Mouse (Mus musculus) frontal cortex, adult (tissue): ENCODE data around the gene Gmpr.
"Not testable (repeated sequence)": the region's sequence is repeated elsewhere in the genome, so short reads cannot be mapped to it uniquely, and the experiment has no call there.

Experiments
- ATAC-seq: cut with Nextera tagmentation; 2 replicates; pipeline ENCODE4 v1.9.2; 2017; ENCODE audit warnings: mild to moderate bottlenecking, moderate library complexity, mixed read lengths; ENCODE audit not compliant: low TSS enrichment

Gene Gmpr

DNA sequence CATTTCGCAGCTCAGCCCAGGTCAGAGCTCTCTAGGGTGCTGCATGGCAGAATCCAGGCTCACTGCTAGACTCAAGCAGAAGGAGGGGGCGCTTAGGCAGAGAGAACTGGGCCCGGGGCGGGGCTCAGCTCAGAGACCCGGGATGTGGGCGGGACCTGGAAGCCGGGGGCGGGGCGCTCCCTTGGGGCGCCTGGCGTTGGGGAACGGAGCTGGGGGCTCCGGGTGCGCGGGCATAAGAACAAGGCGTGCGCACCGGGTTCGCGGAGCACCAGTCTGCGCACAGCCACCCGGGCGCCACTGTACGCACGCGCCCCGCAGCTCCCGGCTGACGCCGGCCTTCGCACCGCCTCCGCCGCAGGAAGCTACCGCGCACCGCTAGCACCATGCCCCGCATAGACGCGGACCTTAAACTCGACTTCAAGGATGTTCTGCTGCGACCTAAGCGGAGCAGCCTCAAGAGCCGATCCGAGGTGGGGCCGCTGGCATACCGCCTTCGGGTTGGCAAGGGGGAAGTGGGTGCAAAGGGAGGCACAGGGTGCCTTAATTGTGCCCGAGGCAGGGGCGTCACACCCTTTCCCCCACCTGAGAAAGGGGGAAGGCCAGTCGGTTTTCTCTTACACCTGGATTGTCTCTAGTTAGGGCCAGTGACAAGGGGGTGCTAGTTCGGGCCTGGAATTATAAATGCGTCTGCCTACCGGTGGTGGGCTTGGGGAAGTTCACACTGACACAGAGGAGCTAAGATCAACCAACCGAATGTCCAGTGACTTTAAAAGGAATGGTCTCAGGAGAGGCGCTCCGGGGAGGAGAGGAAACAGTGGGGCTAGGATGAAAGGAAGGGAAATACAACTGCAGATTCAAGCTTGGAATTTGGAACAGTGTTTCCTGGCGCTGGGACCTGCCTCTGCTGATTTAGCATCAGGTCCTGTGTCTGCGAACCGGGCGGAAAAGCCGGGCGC is at the start of gene Gmpr:
Gene Gmpr (plus strand): TSS at position 171 of the 956 bp plus-strand sequence.
- ATAC-seq: peak; percentile 88

GRCm38 (mm10) chr13:45457459-45457858 is 49.8 kb upstream of the Gmpr start:
- ATAC-seq: no peak

DNA sequence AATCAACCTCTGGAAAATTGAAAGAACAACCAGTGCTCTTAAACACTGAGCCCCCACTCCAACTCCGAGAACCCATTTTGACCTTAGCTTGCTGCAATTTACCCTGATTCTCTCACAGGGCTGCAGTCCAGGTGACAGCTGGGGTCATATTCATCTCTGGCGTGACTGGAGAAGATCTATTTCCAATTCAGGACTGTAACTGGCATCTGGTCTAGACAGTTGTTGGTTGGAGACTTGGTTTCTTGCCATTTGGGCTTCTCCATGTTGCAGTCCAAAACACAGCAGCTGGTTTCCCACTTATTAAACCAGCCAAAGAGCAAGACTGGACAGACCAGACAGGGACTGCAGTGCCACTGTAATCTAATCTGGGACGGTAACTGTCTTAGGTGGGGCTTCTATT is 47.1 kb upstream of the Gmpr start:
- ATAC-seq: no peak

GRCm38 (mm10) chr13:45461370-45461958 is 45.8 kb upstream of the Gmpr start:
- ATAC-seq: no peak

DNA sequence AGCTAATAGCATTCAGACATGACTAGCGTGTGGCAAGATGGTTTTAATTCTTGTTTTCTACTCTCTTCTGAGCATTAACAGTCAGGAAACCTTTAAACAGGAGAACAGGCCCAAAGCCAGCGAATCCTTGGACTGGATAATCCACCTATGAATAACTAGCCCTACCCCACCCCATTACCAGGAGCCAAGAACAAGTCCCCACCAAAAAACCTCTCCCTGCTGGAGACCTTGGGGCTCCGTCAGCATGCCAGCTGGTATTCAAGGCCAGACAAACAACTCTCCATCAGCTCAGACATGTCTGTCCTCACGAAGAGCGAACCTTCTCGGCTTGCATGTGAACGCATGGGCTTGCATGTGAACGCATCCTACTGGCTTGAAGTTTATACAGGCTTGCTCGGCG is 41.6 kb upstream of the Gmpr start:
- no peak for ATAC-seq

DNA sequence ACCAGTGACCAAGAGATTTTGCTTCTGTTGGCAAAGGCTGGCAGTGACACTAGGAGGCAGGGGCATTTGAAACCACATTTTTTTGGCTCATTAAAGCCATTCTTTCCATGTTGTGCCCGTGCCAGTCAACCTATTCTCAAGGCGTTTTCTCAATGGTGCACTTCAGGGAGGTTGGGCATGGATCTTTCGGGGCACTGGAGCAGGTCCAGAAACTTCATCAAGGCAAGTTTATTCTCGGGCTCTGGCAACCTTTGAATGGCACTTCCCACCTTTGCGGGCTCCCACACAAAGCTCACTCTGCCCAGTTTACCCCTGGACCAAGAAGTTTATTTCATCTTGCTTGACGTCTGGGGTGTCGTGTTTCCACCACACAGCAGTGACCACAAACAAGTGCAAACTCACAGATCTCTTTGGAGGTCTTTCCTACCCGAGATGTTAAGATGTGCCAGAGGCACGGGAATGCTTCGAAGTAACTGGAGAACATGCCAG is 41.2 kb upstream of the Gmpr start:
- no peak for ATAC-seq

GRCm38 (mm10) chr13:45468751-45469150 is 38.5 kb upstream of the Gmpr start:
- no peak for ATAC-seq

GRCm38 (mm10) chr13:45469481-45470301 is 37.6 kb upstream of the Gmpr start:
- no peak for ATAC-seq

- ATAC-seq: no peak
These were observed 33.9 kb upstream of the Gmpr start for GRCm38 (mm10) chr13:45473311-45473710.

DNA sequence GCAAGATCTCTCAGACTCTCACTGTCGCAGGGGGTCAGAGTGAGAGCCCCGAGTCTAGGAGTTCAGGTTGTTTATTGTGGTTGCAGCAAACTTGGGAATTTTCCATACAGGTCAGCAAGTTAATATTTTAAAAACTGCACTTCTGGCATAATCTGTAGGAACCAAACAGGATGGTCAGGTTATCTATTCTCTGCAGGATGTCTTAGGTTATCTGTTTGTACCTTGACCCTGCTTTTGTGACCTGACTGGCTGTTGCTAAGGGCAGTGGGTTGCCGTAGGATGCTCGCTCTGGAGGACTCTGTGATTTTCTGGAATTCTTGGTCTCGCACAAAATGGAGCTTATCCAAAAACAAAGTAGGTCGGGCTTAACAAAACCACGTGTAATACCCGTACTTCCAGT is 31.9 kb upstream of the Gmpr start:
- ATAC-seq: no peak

DNA sequence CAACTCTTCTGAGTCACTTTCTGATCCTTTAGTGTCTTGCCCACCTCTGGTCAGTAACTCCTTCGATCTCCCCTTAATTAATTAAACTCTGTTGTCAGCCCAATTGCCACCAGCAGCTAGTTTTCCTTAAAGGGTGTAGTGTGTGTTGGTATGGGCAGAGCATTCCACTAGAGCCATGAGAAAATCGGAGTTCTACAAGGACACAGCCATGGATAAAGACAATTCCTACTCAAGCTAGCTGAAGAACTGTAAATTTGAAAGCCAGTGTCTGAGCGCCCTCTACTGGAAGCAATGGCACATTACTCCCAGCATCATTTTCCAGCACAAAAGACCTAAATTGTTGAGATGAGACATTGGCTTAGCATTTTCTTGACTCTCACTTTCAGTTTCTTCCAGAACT is 30.1 kb upstream of the Gmpr start:
- ATAC-seq: peak; percentile 86

DNA sequence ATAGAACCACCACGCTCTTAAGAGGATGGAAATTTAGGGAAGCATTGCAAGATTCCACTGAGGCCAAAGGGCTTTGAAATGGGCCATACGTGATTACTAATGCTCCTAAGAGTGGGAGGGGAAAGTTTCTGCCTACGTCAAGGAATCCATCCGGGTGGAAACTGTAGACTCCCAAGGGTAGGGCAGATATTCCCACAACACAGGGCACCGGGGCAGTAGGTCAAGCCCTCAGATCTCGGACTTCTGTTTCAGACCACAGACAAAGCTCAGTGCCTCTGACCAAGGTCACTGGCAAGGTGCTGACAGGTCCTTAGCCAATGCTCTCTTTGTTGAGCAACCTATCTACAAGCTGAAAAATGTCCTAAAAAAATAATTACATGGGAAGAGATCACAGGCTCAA is 27.3 kb upstream of the Gmpr start:
- ATAC-seq: no peak

- no peak for ATAC-seq
These were observed 24.0 kb upstream of the Gmpr start for GRCm38 (mm10) chr13:45483215-45483614.

DNA sequence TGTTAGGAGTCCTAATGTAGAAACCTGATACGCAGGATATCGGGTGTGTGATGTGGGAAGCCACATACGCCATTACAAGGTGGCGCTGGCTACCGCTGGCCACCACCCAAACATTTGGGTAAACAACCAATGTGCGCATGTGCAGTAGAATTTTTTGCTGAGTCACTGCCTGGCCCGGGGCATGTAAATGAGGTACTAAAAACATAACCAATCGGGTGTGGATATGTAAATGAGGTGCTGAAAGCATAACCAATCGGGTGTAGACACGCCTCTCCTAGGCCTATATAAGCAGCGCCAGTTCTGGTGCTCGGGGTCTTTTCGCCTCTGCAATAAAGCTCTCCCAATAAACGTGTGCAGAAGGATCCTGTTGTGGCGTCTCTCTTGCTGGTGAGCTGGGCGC is 23.3 kb upstream of the Gmpr start:
- ATAC-seq: not testable (repeated sequence)

DNA sequence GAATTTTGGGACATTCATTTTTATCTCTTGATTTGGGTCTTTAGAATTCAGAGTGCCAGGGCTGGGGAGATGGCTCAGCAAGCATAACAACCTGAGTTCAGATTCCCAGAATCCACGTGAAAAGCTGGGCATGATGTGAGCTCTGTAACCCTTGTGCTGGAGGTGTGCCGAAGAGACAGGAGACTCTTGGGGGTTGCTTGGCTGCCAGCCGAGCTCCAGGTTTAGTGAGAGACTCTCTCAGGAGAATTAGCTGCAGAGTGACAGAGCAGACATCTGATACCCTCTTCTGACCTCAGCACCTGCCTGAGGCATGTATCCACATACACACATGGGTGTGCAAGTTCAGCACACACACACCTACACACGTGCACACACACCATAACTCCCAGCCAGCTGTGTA is 21.6 kb upstream of the Gmpr start:
- ATAC-seq: no peak

DNA sequence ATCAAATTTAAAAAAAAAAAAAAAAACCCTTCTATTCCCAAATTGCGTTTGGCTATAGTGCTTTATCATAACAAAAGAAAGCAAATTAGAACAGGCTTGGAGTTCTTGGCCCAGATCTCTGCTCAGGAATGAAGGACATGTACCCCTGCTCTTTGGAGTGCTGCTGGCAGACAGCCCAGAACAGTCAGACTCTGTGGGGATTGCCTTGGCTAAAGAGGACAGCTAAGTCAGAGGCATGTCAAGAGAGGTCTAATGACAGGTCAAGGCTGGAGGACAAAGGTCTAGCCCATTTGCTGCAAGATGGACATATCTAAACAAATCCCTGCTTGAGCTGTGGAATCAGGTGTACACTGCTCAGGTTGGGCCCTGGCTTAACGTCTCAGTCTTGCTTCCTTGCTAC is 20.6 kb upstream of the Gmpr start:
- ATAC-seq: no peak

DNA sequence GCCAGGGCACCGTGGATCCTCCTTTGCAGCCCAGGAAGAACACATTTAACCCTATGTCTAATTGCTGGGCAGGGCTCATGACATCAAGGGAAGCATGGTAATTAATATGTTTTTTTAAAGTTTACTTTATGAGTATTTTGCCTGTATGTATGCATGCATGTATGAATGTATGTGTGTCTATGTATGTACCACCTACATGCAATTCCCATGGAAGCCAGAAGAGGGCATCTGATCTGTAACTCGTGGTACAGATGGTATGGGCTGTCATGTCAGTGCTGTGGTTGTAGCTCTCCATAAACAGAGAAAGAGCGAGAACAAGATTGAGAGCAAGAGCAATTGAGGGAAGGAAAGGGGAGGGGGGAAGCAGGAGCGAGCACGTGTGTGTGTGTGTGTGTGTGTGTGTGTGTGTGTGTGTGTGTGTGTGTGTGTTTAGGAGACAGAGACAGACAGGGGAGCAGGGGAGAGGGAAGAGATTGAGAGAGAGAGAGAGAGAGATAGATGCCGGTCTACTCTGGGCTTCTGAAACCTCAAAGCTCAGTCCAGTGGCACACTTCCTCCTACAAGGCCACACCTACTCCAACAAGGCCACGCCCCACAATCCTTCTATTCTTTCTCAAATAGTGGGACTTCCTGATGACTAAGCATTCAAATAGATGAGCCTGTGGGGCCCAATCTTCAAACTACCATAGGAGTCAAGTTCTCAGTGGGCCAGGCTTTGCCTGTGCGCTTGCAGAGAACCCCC is 15.1 kb upstream of the Gmpr start:
- ATAC-seq: no peak

DNA sequence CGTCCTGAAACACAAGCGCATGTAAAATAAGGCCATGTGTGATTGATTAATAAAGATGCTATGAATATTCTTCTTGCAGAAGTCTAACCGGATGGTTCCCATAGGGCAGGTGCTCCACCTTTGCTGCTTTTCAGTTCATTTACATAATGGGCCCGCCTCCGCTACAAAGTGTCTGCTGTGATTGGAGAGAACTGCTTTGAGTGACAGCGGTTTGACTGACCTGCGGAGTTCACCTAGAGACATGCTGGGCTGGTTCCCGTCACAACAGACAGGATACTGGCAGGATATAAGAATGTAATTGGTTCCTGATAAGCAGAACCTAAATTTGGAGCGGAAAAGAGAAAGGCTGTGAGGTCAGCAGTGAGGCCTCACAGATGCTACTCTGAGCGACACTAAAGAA is 13.4 kb upstream of the Gmpr start:
- ATAC-seq: peak; percentile 69; the same call in 1 of the 2 replicates

DNA sequence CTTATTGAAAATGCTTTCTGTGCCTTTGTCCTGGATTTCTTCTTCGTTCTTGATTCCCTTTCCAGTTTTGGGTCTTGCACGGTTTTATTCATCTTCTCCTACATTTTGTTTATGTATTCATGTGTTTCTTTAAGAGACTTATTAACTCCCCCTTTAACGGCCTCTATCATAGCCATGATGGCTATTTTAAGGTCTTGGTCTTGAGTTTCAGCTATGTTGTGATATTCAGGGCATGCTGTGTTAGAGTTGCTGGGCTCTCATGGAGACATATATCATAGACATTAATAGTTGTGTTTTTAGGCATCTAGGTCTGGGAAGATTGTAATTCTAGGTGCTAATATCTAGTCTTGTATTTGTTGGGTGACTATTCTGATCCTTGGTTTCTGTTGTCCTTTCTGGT is 8.6 kb upstream of the Gmpr start:
- ATAC-seq: no peak

DNA sequence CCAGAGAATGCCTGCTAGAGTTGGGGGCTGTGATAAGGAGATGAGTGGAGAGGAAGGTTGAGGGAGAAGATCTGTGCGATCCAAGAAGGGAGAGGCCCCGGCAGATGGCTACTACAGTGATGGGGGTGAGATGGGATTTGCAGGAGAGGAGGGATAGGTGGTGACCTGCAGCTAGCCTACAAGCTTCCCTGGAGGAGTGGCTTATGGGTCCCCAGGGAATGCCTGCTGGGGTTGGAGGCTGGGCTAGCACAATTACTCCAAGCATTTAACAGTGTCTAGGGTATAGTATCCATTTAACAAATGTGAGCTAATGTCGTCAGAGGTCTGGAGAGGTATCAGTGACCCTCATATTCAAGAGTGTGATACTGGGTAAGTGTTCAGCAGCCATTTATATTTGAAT is 7.9 kb upstream of the Gmpr start:
- ATAC-seq: no peak

DNA sequence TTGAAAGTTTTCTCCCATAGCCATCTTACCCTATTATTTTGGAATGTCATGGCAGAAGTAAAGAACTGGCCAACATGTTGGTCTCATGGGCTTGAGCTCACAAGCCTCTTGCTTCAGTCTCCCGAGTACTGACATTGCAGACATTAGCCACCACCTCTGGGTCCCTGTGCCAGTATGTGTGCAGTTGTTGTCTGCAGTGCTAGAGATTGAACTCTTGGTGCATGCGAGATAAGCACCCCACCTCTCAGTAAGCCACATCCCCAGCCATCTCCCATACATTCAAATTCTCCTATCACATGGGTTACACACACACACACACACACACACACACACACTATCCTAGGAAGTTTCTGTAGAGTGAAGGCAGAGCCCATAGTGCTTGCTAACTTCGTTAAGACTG is 7.3 kb upstream of the Gmpr start:
- ATAC-seq: no peak

DNA sequence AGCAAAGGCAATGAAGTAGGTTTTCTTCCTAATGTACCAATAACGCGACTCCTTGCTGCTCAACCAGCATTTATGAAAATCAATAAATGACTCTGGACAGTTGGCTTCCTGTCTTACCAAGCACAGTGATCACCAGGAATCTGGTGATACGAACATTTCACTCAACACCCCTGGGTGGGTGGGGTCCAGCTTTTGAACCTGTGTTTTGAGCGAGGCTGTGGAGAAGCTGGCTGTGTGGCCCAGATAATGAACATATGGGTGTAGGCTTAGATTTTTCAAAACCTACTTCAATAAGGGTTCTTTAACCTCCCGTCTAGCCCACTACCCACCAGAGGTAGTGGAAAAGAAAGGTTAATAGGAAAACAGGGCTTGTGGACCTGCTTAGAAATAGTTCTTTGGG is 4.5 kb upstream of the Gmpr start:
- no peak for ATAC-seq
